Mouse (Mus musculus) layer of hippocampus, postnatal 25 days (tissue): Measurements from ENCODE around the gene Slc16a8. TPM values are rescaled to one million over a fixed set of nuclear protein-coding genes. Genes with fewer than 3 reads are reported as not detected.

Experiments
- DNase-seq, 2 experiments: peaks; one replicate each; pipeline ENCODE4 v3.0.0; 2022; ENCODE audit warnings: mixed read lengths in 2 of 2, low spot score in 1 of 2; ENCODE audit errors: extremely low spot score in 1 of 2
- total RNA-seq, 2 experiments: library from RNA; stranded (reverse); gene quantifications; 2 replicates each; pipeline ENCODE4 v1.2.3; 2021

The Slc16a8 gene
- total RNA-seq, 2 experiments from 2014 or later: not detected

GRCm38 (mm10) chr15:79223641-79224040 lies 30.9 kb downstream of the Slc16a8 start:
- no peak for DNase-seq

GRCm38 (mm10) chr15:79219572-79219971 lies 35.0 kb downstream of the Slc16a8 start:
- DNase-seq: no peak

GRCm38 (mm10) chr15:79216191-79216590 lies 38.4 kb downstream of the Slc16a8 start:
- DNase-seq: no peak

GRCm38 (mm10) chr15:79213591-79213990 lies 41.0 kb downstream of the Slc16a8 start:
- no peak for DNase-seq

- no peak for DNase-seq
These were observed 41.7 kb downstream of the Slc16a8 start for GRCm38 (mm10) chr15:79212750-79213446.

- no peak for DNase-seq
These were observed 44.2 kb downstream of the Slc16a8 start for GRCm38 (mm10) chr15:79210357-79210756.

GRCm38 (mm10) chr15:79208758-79209439 lies 45.7 kb downstream of the Slc16a8 start:
- DNase-seq: no peak

- no peak for DNase-seq
These were observed 46.4 kb downstream of the Slc16a8 start for GRCm38 (mm10) chr15:79208211-79208610.

GRCm38 (mm10) chr15:79202575-79202974 lies 52.0 kb downstream of the Slc16a8 start:
- no peak for DNase-seq

- no peak for DNase-seq
These were observed 52.9 kb downstream of the Slc16a8 start for GRCm38 (mm10) chr15:79201491-79202150.

Other genes starting within 250 kb of the Slc16a8 start
- 100 to 1,000 TPM; 101 to 108 TPM for gene H1f0, start 226.3 kb downstream of the Slc16a8 start, total RNA-seq
- not detected for gene Galr3, start 212.9 kb downstream of the Slc16a8 start, total RNA-seq
- gene Ankrd54, start 191.9 kb downstream of the Slc16a8 start, total RNA-seq: 10 to 100 TPM; 17.2 to 17.3 TPM
- gene Eif3l, start 179.6 kb downstream of the Slc16a8 start, total RNA-seq: 10 to 100 TPM; 71.9 to 74.9 TPM
- gene Micall1, start 145.9 kb downstream of the Slc16a8 start, total RNA-seq: 10 to 100 TPM; 34.3 to 41.6 TPM
- 100 to 1,000 TPM; 104 to 112 TPM for gene Polr2f, start 113.8 kb downstream of the Slc16a8 start, total RNA-seq
- gene 1700088E04Rik, start 113.5 kb downstream of the Slc16a8 start, total RNA-seq: 1 to 10 TPM; 9.1 to 9.6 TPM
- 10 to 100 TPM; 38.5 to 41.2 TPM for gene Sox10, start 89.5 kb downstream of the Slc16a8 start, total RNA-seq
- 10 to 100 TPM; 42.0 to 50.6 TPM for gene Pick1, start 25.6 kb downstream of the Slc16a8 start, total RNA-seq
- gene Gm49486, start 25.4 kb downstream of the Slc16a8 start, total RNA-seq: under 1 TPM; 0.94 to 0.98 TPM
- gene Baiap2l2, start 30.8 kb upstream of the Slc16a8 start, total RNA-seq: 1 to 10 TPM; 3.3 to 4.2 TPM
- 10 to 100 TPM; 24.2 to 24.3 TPM for gene Pla2g6, start 73.6 kb upstream of the Slc16a8 start, total RNA-seq
- gene Maff, start 91.9 kb upstream of the Slc16a8 start, total RNA-seq: 1 to 10 TPM in 1 of 2 experiments, under 1 TPM in 1; 0.61 to 1.0 TPM
- gene Tmem184b, start 148.8 kb upstream of the Slc16a8 start, total RNA-seq: 10 to 100 TPM; 54.2 to 55.4 TPM
- 100 to 1,000 TPM; 110 to 121 TPM for gene Csnk1e, start 200.8 kb upstream of the Slc16a8 start, total RNA-seq